Mouse (Mus musculus): ENCODE results near the gene Pcgf2. TPM values are rescaled to one million over a fixed set of nuclear protein-coding genes. Genes with fewer than 3 reads are reported as not detected.
"Not testable (repeated sequence)": the region's sequence is repeated elsewhere in the genome, so short reads cannot be mapped to it uniquely, and the experiment has no call there.

The Pcgf2 gene
- polyA plus RNA-seq, 1 experiment from 2014 or later, result 18.2 TPM

GRCm38 (mm10) chr11:97714356-97714755 is 14.1 kb upstream of the Pcgf2 start:
- Histone ChIP-seq H3K4me2 (replicated peaks; ENCODE audit: low read depth, low read length) (no peak overlapping the region), H3K36me3 (ENCODE audit: control insufficient read depth, insufficient read depth, low read length) (peaks cover 26% of the 10 kb centered on the region), H3K9me3 (ENCODE audit: control insufficient read depth, low read depth, low read length) (no peaks in the 10 kb centered on the region), H3K4me1 (ENCODE audit: control insufficient read depth, insufficient read depth, low read length) (no peaks in the 10 kb centered on the region), H3K27me3 (ENCODE audit: control insufficient read depth, insufficient read depth, low read length) (no peaks in the 10 kb centered on the region), H3K4me3 (ENCODE audit: low read depth, low read length) (no peak overlapping the region), H3K27ac (ENCODE audit: low read length) (no peak overlapping the region), H3K9ac (replicated peaks; ENCODE audit: low read depth, low read length) (no peak overlapping the region)
- no peak for ATAC-seq (ENCODE audit: insufficient number of reproducible peaks, insufficient read depth, low FRiP score, low read depth)
- 88% methylated on average over 3 of the region's 3 CpGs for WGBS

GRCm38 (mm10) chr11:97713896-97714295 is 13.6 kb upstream of the Pcgf2 start:
- peaks cover 26% of the 10 kb centered on the region for H3K36me3 ChIP-seq (ENCODE audit: control insufficient read depth, insufficient read depth, low read length)
- no peak overlapping the region for H3K27ac ChIP-seq (ENCODE audit: low read length)
- WGBS, result 83% methylated on average over 8 of the region's 8 CpGs
- H3K9ac ChIP-seq (replicated peaks; ENCODE audit: low read depth, low read length), result no peak overlapping the region
- no peaks in the 10 kb centered on the region for H3K27me3 ChIP-seq (ENCODE audit: control insufficient read depth, insufficient read depth, low read length)
- no peak overlapping the region for H3K4me3 ChIP-seq (ENCODE audit: low read depth, low read length)
- no peaks in the 10 kb centered on the region for H3K4me1 ChIP-seq (ENCODE audit: control insufficient read depth, insufficient read depth, low read length)
- no peaks in the 10 kb centered on the region for H3K9me3 ChIP-seq (ENCODE audit: control insufficient read depth, low read depth, low read length)
- H3K4me2 ChIP-seq (replicated peaks; ENCODE audit: low read depth, low read length), result no peak overlapping the region
- no peak for ATAC-seq (ENCODE audit: insufficient number of reproducible peaks, insufficient read depth, low FRiP score, low read depth)

- no peaks in the 10 kb centered on the region for H3K27me3 ChIP-seq (ENCODE audit: control insufficient read depth, insufficient read depth, low read length)
- peaks cover 18% of the 10 kb centered on the region; the same call in 1 of the 2 replicates for H3K36me3 ChIP-seq (ENCODE audit: control insufficient read depth, insufficient read depth, low read length)
- WGBS, result 87% methylated on average over 15 of the region's 15 CpGs
- H3K27ac ChIP-seq (ENCODE audit: low read length), result no peak overlapping the region
- H3K9me3 ChIP-seq (ENCODE audit: control insufficient read depth, low read depth, low read length), result no peaks in the 10 kb centered on the region
- H3K9ac ChIP-seq (replicated peaks; ENCODE audit: low read depth, low read length), result no peak overlapping the region
- ATAC-seq (ENCODE audit: insufficient number of reproducible peaks, insufficient read depth, low FRiP score, low read depth), result no peak
- H3K4me1 ChIP-seq (ENCODE audit: control insufficient read depth, insufficient read depth, low read length), result no peaks in the 10 kb centered on the region
- H3K4me2 ChIP-seq (replicated peaks; ENCODE audit: low read depth, low read length), result no peak overlapping the region
- no peak overlapping the region for H3K4me3 ChIP-seq (ENCODE audit: low read depth, low read length)
These were observed 12.0 kb upstream of the Pcgf2 start for GRCm38 (mm10) chr11:97712286-97712685.

- H3K4me3 ChIP-seq (ENCODE audit: low read depth, low read length), result no peak overlapping the region
- H3K27me3 ChIP-seq (ENCODE audit: control insufficient read depth, insufficient read depth, low read length), result no peaks in the 10 kb centered on the region
- ATAC-seq (ENCODE audit: insufficient number of reproducible peaks, insufficient read depth, low FRiP score, low read depth), result no peak
- no peaks in the 10 kb centered on the region for H3K9me3 ChIP-seq (ENCODE audit: control insufficient read depth, low read depth, low read length)
- H3K36me3 ChIP-seq (ENCODE audit: control insufficient read depth, insufficient read depth, low read length), result peaks cover 26% of the 10 kb centered on the region
- H3K9ac ChIP-seq (replicated peaks; ENCODE audit: low read depth, low read length), result no peak overlapping the region
- 80% methylated on average over 13 of the region's 13 CpGs for WGBS
- no peak overlapping the region for H3K4me2 ChIP-seq (replicated peaks; ENCODE audit: low read depth, low read length)
- H3K27ac ChIP-seq (ENCODE audit: low read length), result no peak overlapping the region
- H3K4me1 ChIP-seq (ENCODE audit: control insufficient read depth, insufficient read depth, low read length), result no peaks in the 10 kb centered on the region
These were observed 11.1 kb upstream of the Pcgf2 start for GRCm38 (mm10) chr11:97711200-97711900.

- H3K36me3 ChIP-seq (ENCODE audit: control insufficient read depth, insufficient read depth, low read length), result peaks cover 30% of the 10 kb centered on the region
- H3K27me3 ChIP-seq (ENCODE audit: control insufficient read depth, insufficient read depth, low read length); ATAC-seq (ENCODE audit: insufficient number of reproducible peaks, insufficient read depth, low FRiP score, low read depth); H3K4me3 ChIP-seq (ENCODE audit: low read depth, low read length); H3K9me3 ChIP-seq (ENCODE audit: control insufficient read depth, low read depth, low read length); H3K9ac ChIP-seq (replicated peaks; ENCODE audit: low read depth, low read length); H3K4me1 ChIP-seq (ENCODE audit: control insufficient read depth, insufficient read depth, low read length); H3K4me2 ChIP-seq (replicated peaks; ENCODE audit: low read depth, low read length); H3K27ac ChIP-seq (ENCODE audit: low read length): not testable (repeated sequence)
- WGBS, result 82% methylated on average over 2 of the region's 2 CpGs
These were observed 9.8 kb upstream of the Pcgf2 start for GRCm38 (mm10) chr11:97710067-97710466.

- H3K4me2 ChIP-seq (replicated peaks; ENCODE audit: low read depth, low read length), result peak within 1 kb of the TSS; percentile 93
- H3K4me3 ChIP-seq (ENCODE audit: low read depth, low read length), result peak within 1 kb of the TSS; percentile 74
- ATAC-seq (ENCODE audit: insufficient number of reproducible peaks, insufficient read depth, low FRiP score, low read depth), result peak; percentile 90
- peak within 1 kb of the TSS; percentile 70 for H3K27ac ChIP-seq (ENCODE audit: low read length)
- peaks cover 20% of the 10 kb centered on the region for H3K4me1 ChIP-seq (ENCODE audit: control insufficient read depth, insufficient read depth, low read length)
- H3K9me3 ChIP-seq (ENCODE audit: control insufficient read depth, low read depth, low read length), result no peaks in the 10 kb centered on the region
- WGBS, result under 1% methylated on average over 35 of the region's 35 CpGs
- peak within 1 kb of the TSS; percentile 77 for H3K9ac ChIP-seq (replicated peaks; ENCODE audit: low read depth, low read length)
- H3K36me3 ChIP-seq (ENCODE audit: control insufficient read depth, insufficient read depth, low read length), result peaks cover 12% of the 10 kb centered on the region
- H3K27me3 ChIP-seq (ENCODE audit: control insufficient read depth, insufficient read depth, low read length), result no peaks in the 10 kb centered on the region
These were observed 2.9 kb upstream of the Pcgf2 start, which contains the start of gene Psmb3 for GRCm38 (mm10) chr11:97703039-97703826. TSS of gene Psmb3 (plus strand) at chr11:97703399.

- 1% methylated on average over 24 of the region's 24 CpGs for WGBS
- Histone ChIP-seq H3K9me3 (ENCODE audit: control insufficient read depth, low read depth, low read length) (no peaks in the 10 kb centered on the region), H3K27ac (ENCODE audit: low read length) (peak overlapping the region; percentile 70), H3K4me3 (ENCODE audit: low read depth, low read length) (peak overlapping the region; percentile 74), H3K4me2 (replicated peaks; ENCODE audit: low read depth, low read length) (peak overlapping the region; percentile 93), H3K9ac (replicated peaks; ENCODE audit: low read depth, low read length) (peak overlapping the region; percentile 34; the same call in 1 of the 2 replicates), H3K4me1 (ENCODE audit: control insufficient read depth, insufficient read depth, low read length) (peaks cover 24% of the 10 kb centered on the region), H3K27me3 (ENCODE audit: control insufficient read depth, insufficient read depth, low read length) (no peaks in the 10 kb centered on the region), H3K36me3 (ENCODE audit: control insufficient read depth, insufficient read depth, low read length) (peaks cover 12% of the 10 kb centered on the region)
- ATAC-seq (ENCODE audit: insufficient number of reproducible peaks, insufficient read depth, low FRiP score, low read depth), result no peak
These were observed 2.1 kb upstream of the Pcgf2 start for GRCm38 (mm10) chr11:97702393-97702745.

- ATAC-seq (ENCODE audit: insufficient number of reproducible peaks, insufficient read depth, low FRiP score, low read depth), result no peak
These were observed 1.5 kb upstream of the Pcgf2 start for GRCm38 (mm10) chr11:97701581-97702392.

More at GRCm38 (mm10) chr11:97701581-97702392, 1.5 kb upstream of the Pcgf2 start:
- Histone ChIP-seq H3K4me1 (ENCODE audit: control insufficient read depth, insufficient read depth, low read length) (peaks cover 29% of the 10 kb centered on the region), H3K9ac (replicated peaks; ENCODE audit: low read depth, low read length) (0 out of 2 replicates have a peak overlapping the region, but pooled peaks have one; percentile 34), H3K9me3 (ENCODE audit: control insufficient read depth, low read depth, low read length) (no peaks in the 10 kb centered on the region), H3K36me3 (ENCODE audit: control insufficient read depth, insufficient read depth, low read length) (peaks cover 9% of the 10 kb centered on the region), H3K4me3 (ENCODE audit: low read depth, low read length) (peak overlapping the region; percentile 74), H3K4me2 (replicated peaks; ENCODE audit: low read depth, low read length) (peak overlapping the region; percentile 93), H3K27ac (ENCODE audit: low read length) (peak overlapping the region; percentile 70; the same call in 1 of the 2 replicates), H3K27me3 (ENCODE audit: control insufficient read depth, insufficient read depth, low read length) (no peaks in the 10 kb centered on the region)
- 50% methylated on average over 15 of the region's 15 CpGs for WGBS
